In genomic region chr5:131961859-131962258, GRCm38 (mm10) we compare ENCODE assay signal across 17 mouse cellular contexts.
DNase-seq lines count a peak whose midpoint lies in the region; ATAC-seq and TF ChIP-seq lines count a peak whose summit lies in the region.
"Had no signal": no experiment of that assay in that cellular context is flagged by ENCODE, and none has a peak within 500 bp of the region (broad histone marks: within the 10 kb centered on the region; RNA-seq: fewer than 3 reads in every experiment).

No protein-coding gene starts in this region.

- WGBS in kidney, embryonic 16.5 days, result 65% methylated on average over 2 of the region's 2 CpGs
- WGBS in liver, embryonic 12.5 days (ENCODE audit: insufficient replicate concordance), result 18% methylated on average over 2 of the region's 2 CpGs
- 71% methylated on average over 2 of the region's 2 CpGs for WGBS in heart, embryonic 12.5 days

- H3K9ac ChIP-seq in kidney, embryonic 16.5 days (replicated peaks; ENCODE audit: low read length), result no peak overlapping the region
- no peak overlapping the region for H3K9ac ChIP-seq in liver, embryonic 12.5 days
- no peak overlapping the region for H3K9ac ChIP-seq in heart, embryonic 12.5 days
- H3K9ac ChIP-seq: forebrain, embryonic 12.5 days; hindbrain, embryonic 15.5 days; limb, embryonic 15.5 days had no signal

- no peak overlapping the region for H3ac ChIP-seq in C2C12 (ENCODE audit: control insufficient read depth, insufficient read length, low read depth)

- H3K4me1 ChIP-seq in kidney, embryonic 16.5 days (ENCODE audit: insufficient read depth, low read length), result peaks cover under 1% of the 10 kb centered on the region; the same call in 1 of the 2 replicates
- H3K4me1 ChIP-seq in liver, embryonic 12.5 days, result peaks cover 6% of the 10 kb centered on the region; the same call in 1 of the 2 replicates
- H3K4me1 ChIP-seq in heart, embryonic 12.5 days (replicated peaks), result no peaks in the 10 kb centered on the region
- H3K4me1 ChIP-seq: limb, embryonic 15.5 days had no signal

- no peaks in the 10 kb centered on the region for H3K79me3 ChIP-seq in C2C12 (ENCODE audit: low read depth)

- 0 out of 2 replicates have a peak, but pooled peaks cover 2% of the 10 kb centered on the region for H3K36me3 ChIP-seq in kidney, embryonic 16.5 days (ENCODE audit: insufficient read depth, low read length)
- no peaks in the 10 kb centered on the region for H3K36me3 ChIP-seq in C2C12 (ENCODE audit: control insufficient read depth, insufficient read depth)
- H3K36me3 ChIP-seq in liver, embryonic 12.5 days, result no peaks in the 10 kb centered on the region
- 0 out of 2 replicates have a peak, but pooled peaks cover 4% of the 10 kb centered on the region for H3K36me3 ChIP-seq in heart, embryonic 12.5 days
- H3K36me3 ChIP-seq: hindbrain, embryonic 15.5 days; midbrain, embryonic 10.5 days had no signal

- DNase-seq in kidney, postnatal 14 days, result peak; percentile 14
- DNase-seq in 3T3-L1 (ENCODE audit: low read depth, low spot score), result peak; percentile 4
- DNase-seq in heart, adult 9 months (ENCODE audit: low spot score in 2 of 2), result no peak
- DNase-seq: cerebellum, adult 8-10 months; heart, adult 2 months; heart, postnatal 14 days; kidney, adult 11 months; thymus, postnatal 14 days had no signal

- no peaks in the 10 kb centered on the region for H3K9me3 ChIP-seq in kidney, embryonic 16.5 days (ENCODE audit: low read length)
- H3K9me3 ChIP-seq in liver, embryonic 12.5 days (replicated peaks), result no peaks in the 10 kb centered on the region
- peaks cover 3% of the 10 kb centered on the region; the same call in 1 of the 2 replicates for H3K9me3 ChIP-seq in heart, embryonic 12.5 days (replicated peaks)
- H3K9me3 ChIP-seq: forebrain, embryonic 12.5 days; hindbrain, embryonic 15.5 days; limb, embryonic 15.5 days; midbrain, embryonic 10.5 days had no signal

- H3K27me3 ChIP-seq in kidney, embryonic 16.5 days (ENCODE audit: insufficient read depth, low read length), result no peaks in the 10 kb centered on the region
- no peaks in the 10 kb centered on the region for H3K27me3 ChIP-seq in C2C12 (ENCODE audit: control insufficient read depth, insufficient read depth, insufficient read length)
- H3K27me3 ChIP-seq in liver, embryonic 12.5 days (replicated peaks), result no peaks in the 10 kb centered on the region
- H3K27me3 ChIP-seq in heart, embryonic 12.5 days (replicated peaks), result no peaks in the 10 kb centered on the region
- H3K27me3 ChIP-seq: CH12.LX; forebrain, embryonic 12.5 days; hindbrain, embryonic 15.5 days; limb, embryonic 15.5 days had no signal

- no peaks in the 10 kb centered on the region for H3K79me2 ChIP-seq in C2C12 (ENCODE audit: control insufficient read depth, insufficient read depth)

- no peak overlapping the region for H3K27ac ChIP-seq in kidney, embryonic 16.5 days (ENCODE audit: low read length)
- no peak overlapping the region for H3K27ac ChIP-seq in liver, embryonic 12.5 days
- no peak overlapping the region for H3K27ac ChIP-seq in heart, embryonic 12.5 days (ENCODE audit: poor library complexity, severe bottlenecking)
- H3K27ac ChIP-seq: forebrain, embryonic 12.5 days; heart, adult 2 months; hindbrain, embryonic 15.5 days; limb, embryonic 15.5 days; midbrain, embryonic 10.5 days had no signal

- no peak for ATAC-seq in kidney, embryonic 16.5 days (ENCODE audit: low FRiP score, low TSS enrichment)
- 0 out of 2 replicates have a peak, but pooled peaks have one; percentile 32 for ATAC-seq in liver, embryonic 12.5 days
- ATAC-seq in heart, embryonic 12.5 days (ENCODE audit: insufficient number of reproducible peaks, low FRiP score), result no peak

- no peak for TF ChIP-seq CTCF in C2C12 (IDR thresholded peaks at IDR 0.05; ENCODE audit: control insufficient read depth, insufficient read depth, insufficient read length)

- H3K4me2 ChIP-seq in kidney, embryonic 16.5 days (replicated peaks; ENCODE audit: low read depth, low read length), result no peak overlapping the region
- H3K4me2 ChIP-seq in liver, embryonic 12.5 days, result no peak overlapping the region
- H3K4me2 ChIP-seq in heart, embryonic 12.5 days, result no peak overlapping the region
- H3K4me2 ChIP-seq: forebrain, embryonic 12.5 days; hindbrain, embryonic 15.5 days; limb, embryonic 15.5 days had no signal

- H3K4me3 ChIP-seq in kidney, embryonic 16.5 days (ENCODE audit: low read length), result no peak overlapping the region
- no peak overlapping the region for H3K4me3 ChIP-seq in C2C12 (ENCODE audit: insufficient read depth, poor library complexity, severe bottlenecking)
- H3K4me3 ChIP-seq in liver, embryonic 12.5 days, result no peak overlapping the region
- H3K4me3 ChIP-seq in heart, embryonic 12.5 days, result no peak overlapping the region
- H3K4me3 ChIP-seq: forebrain, embryonic 12.5 days; heart, adult 2 months; hindbrain, embryonic 15.5 days; limb, embryonic 15.5 days; midbrain, embryonic 10.5 days had no signal

TF ChIP-seq in C2C12, 6 proteins besides CTCF, POLR2A, EP300 and RAD21:
- TF ChIP-seq USF1 (IDR thresholded peaks at IDR 0.05; ENCODE audit: low read depth), result peak; percentile 59
- TF ChIP-seq MYOD1 (IDR thresholded peaks at IDR 0.05; ENCODE audit: control insufficient read depth, insufficient read length, low read depth), result peak; percentile 89
- TF ChIP-seq FOSL1 (IDR thresholded peaks at IDR 0.05; ENCODE audit: insufficient read depth, low read length, poor library complexity, severe bottlenecking), result no peak

Comparison
In these comparisons a context has a peak if more than half of its experiments do, and no peak if none do; other contexts are left out.
1. DNase-seq: peak in kidney, postnatal 14 days (single experiment) and 3T3-L1 (single experiment); none in heart, adult 9 months (0 of 2).